ENCODE assay signal across 9 mouse cellular contexts in the genomic region with DNA sequence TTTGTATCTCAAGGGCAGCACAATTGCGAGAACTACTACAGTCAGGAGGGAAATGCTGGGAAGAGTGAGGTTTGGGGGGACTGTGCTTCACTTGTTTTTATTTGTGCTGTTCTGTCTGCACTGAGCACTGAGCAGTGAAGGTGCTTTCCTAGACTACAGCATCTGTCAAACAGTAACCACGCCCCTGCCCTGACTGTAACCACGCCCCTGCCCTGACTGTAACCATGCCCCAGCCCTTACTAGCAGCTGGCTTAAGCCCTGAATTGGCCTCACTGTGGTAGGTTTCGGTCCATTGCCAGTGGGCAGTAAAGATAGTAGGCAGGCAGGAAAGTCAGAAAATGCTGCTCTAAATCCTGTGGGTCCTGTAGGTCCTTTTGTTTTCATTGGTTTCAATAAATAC.
DNase-seq lines count a peak whose midpoint lies in the region; ATAC-seq and TF ChIP-seq lines count a peak whose summit lies in the region.
"Had no signal": no experiment of that assay in that cellular context is flagged by ENCODE, and none has a peak within 500 bp of the region (broad histone marks: within the 10 kb centered on the region; RNA-seq: fewer than 3 reads in every experiment).

No protein-coding gene starts in this region.

- no peak overlapping the region for H3K27ac ChIP-seq in midbrain, embryonic 11.5 days (ENCODE audit: low read depth, low read length)
- no peak overlapping the region for H3K27ac ChIP-seq in midbrain, postnatal 0 days (ENCODE audit: low read depth, low read length)
- H3K27ac ChIP-seq in kidney, postnatal 0 days = no peak overlapping the region
- H3K27ac ChIP-seq in stomach, postnatal 0 days (replicated peaks) = no peak overlapping the region

- TF ChIP-seq EP300 in stomach, postnatal 0 days (optimal IDR thresholded peaks at IDR 0.05) = no peak

- no peak overlapping the region for H3K4me2 ChIP-seq in midbrain, embryonic 11.5 days
- no peak overlapping the region for H3K4me2 ChIP-seq in midbrain, postnatal 0 days (ENCODE audit: low read depth, low read length, poor library complexity, severe bottlenecking)
- no peak overlapping the region for H3K4me2 ChIP-seq in kidney, postnatal 0 days (ENCODE audit: low read length)
- no peak overlapping the region for H3K4me2 ChIP-seq in stomach, postnatal 0 days (replicated peaks; ENCODE audit: low read depth)

- intact Hi-C loops in left cerebral cortex, postnatal 14 days (cut with DNase I) = no loop called here

- no peak for DNase-seq in midbrain, embryonic 11.5 days (ENCODE audit: low spot score, missing footprints)
- no peak for DNase-seq in midbrain, postnatal 0 days (ENCODE audit: low spot score)
- DNase-seq in embryo, embryonic 10.5 days (ENCODE audit: low spot score) = peak; percentile 48
- peak; percentile 52 for DNase-seq in kidney, postnatal 0 days (ENCODE audit: low spot score)
- DNase-seq in stomach, postnatal 0 days (ENCODE audit: low spot score) = peak; percentile 36
- DNase-seq in left cerebral cortex, postnatal 14 days (ENCODE audit: low spot score in 2 of 2) = no peak
- no peak for DNase-seq in Muller cell, postnatal 12 days (ENCODE audit: inconsistent ontology term)
- DNase-seq: adrenal gland, adult 2 months; heart, adult 18-20 months had no signal

- H3K4me3 ChIP-seq in midbrain, embryonic 11.5 days (ENCODE audit: low read depth, low read length) = no peak overlapping the region
- no peak overlapping the region for H3K4me3 ChIP-seq in midbrain, postnatal 0 days (ENCODE audit: low read depth, low read length)
- H3K4me3 ChIP-seq in kidney, postnatal 0 days (replicated peaks; ENCODE audit: low read depth, low read length) = no peak overlapping the region
- H3K4me3 ChIP-seq in stomach, postnatal 0 days (ENCODE audit: low read depth, low read length) = no peak overlapping the region

- H3K9ac ChIP-seq in midbrain, embryonic 11.5 days (ENCODE audit: low read length) = no peak overlapping the region
- no peak overlapping the region for H3K9ac ChIP-seq in midbrain, postnatal 0 days (replicated peaks; ENCODE audit: low read length, poor library complexity, severe bottlenecking)
- H3K9ac ChIP-seq in kidney, postnatal 0 days (ENCODE audit: low read depth, low read length) = no peak overlapping the region
- no peak overlapping the region for H3K9ac ChIP-seq in stomach, postnatal 0 days (ENCODE audit: low read length)

- TF ChIP-seq CTCF in midbrain, postnatal 0 days (IDR thresholded peaks at IDR 0.05) = no peak
- no peak for TF ChIP-seq CTCF in kidney, postnatal 0 days (IDR thresholded peaks at IDR 0.05; ENCODE audit: low read depth)
- no peak for TF ChIP-seq CTCF in stomach, postnatal 0 days (IDR thresholded peaks at IDR 0.05; ENCODE audit: low read depth)

- WGBS in midbrain, embryonic 11.5 days = 57% methylated on average over 4 of the region's 4 CpGs
- WGBS in midbrain, postnatal 0 days = 61% methylated on average over 4 of the region's 4 CpGs
- WGBS in kidney, postnatal 0 days = 36% methylated on average over 4 of the region's 4 CpGs
- WGBS in stomach, postnatal 0 days = 52% methylated on average over 4 of the region's 4 CpGs

- no peaks in the 10 kb centered on the region for H3K9me3 ChIP-seq in midbrain, embryonic 11.5 days (ENCODE audit: control insufficient read depth, low read length)
- no peaks in the 10 kb centered on the region for H3K9me3 ChIP-seq in midbrain, postnatal 0 days (ENCODE audit: low read length)
- no peaks in the 10 kb centered on the region for H3K9me3 ChIP-seq in kidney, postnatal 0 days (replicated peaks; ENCODE audit: low read length)
- no peaks in the 10 kb centered on the region for H3K9me3 ChIP-seq in stomach, postnatal 0 days (ENCODE audit: control insufficient read depth, low read length)

- H3K4me1 ChIP-seq in midbrain, embryonic 11.5 days (ENCODE audit: control insufficient read depth, insufficient read depth, low read length) = no peaks in the 10 kb centered on the region
- no peaks in the 10 kb centered on the region for H3K4me1 ChIP-seq in midbrain, postnatal 0 days (ENCODE audit: insufficient read depth, low read length)
- no peaks in the 10 kb centered on the region for H3K4me1 ChIP-seq in kidney, postnatal 0 days (replicated peaks; ENCODE audit: insufficient read depth, low read length)
- H3K4me1 ChIP-seq in stomach, postnatal 0 days (replicated peaks; ENCODE audit: control insufficient read depth, insufficient read depth) = no peaks in the 10 kb centered on the region

- peak; percentile 66 for ATAC-seq in midbrain, embryonic 11.5 days (ENCODE audit: low FRiP score)
- no peak for ATAC-seq in midbrain, postnatal 0 days (ENCODE audit: low FRiP score)
- peak; percentile 78 for ATAC-seq in kidney, postnatal 0 days (replicated peaks; ENCODE audit: low FRiP score, low read depth)
- 0 out of 2 replicates have a peak, but pooled peaks have one; percentile 64 for ATAC-seq in stomach, postnatal 0 days (ENCODE audit: low FRiP score, low TSS enrichment)

- no peaks in the 10 kb centered on the region for H3K27me3 ChIP-seq in midbrain, embryonic 11.5 days (ENCODE audit: control insufficient read depth, insufficient read depth, low read length)
- no peaks in the 10 kb centered on the region for H3K27me3 ChIP-seq in midbrain, postnatal 0 days (ENCODE audit: insufficient read depth, low read length)
- H3K27me3 ChIP-seq in kidney, postnatal 0 days (ENCODE audit: insufficient read depth, low read length) = no peaks in the 10 kb centered on the region
- no peaks in the 10 kb centered on the region for H3K27me3 ChIP-seq in stomach, postnatal 0 days (ENCODE audit: control insufficient read depth, insufficient read depth, low read length)

- no peaks in the 10 kb centered on the region for H3K36me3 ChIP-seq in midbrain, embryonic 11.5 days (ENCODE audit: control insufficient read depth, insufficient read depth, low read length)
- H3K36me3 ChIP-seq in midbrain, postnatal 0 days (ENCODE audit: insufficient read depth, low read length) = no peaks in the 10 kb centered on the region
- H3K36me3 ChIP-seq in kidney, postnatal 0 days (ENCODE audit: insufficient read depth, low read length) = no peaks in the 10 kb centered on the region
- H3K36me3 ChIP-seq in stomach, postnatal 0 days (ENCODE audit: control insufficient read depth, insufficient read depth, low read length) = no peaks in the 10 kb centered on the region

Comparison
In these comparisons a context has a peak if more than half of its experiments do, and no peak if none do; other contexts are left out.
1. DNase-seq: peak in embryo, embryonic 10.5 days (single experiment), kidney, postnatal 0 days (single experiment) and stomach, postnatal 0 days (single experiment); none in midbrain, embryonic 11.5 days (single experiment), midbrain, postnatal 0 days (single experiment), left cerebral cortex, postnatal 14 days (0 of 2) and Muller cell, postnatal 12 days (single experiment).